In genomic region chr4:54704696-54705095, GRCm38 (mm10) we compare ENCODE assay signal across 10 mouse cellular contexts.
"Had no signal": no experiment of that assay in that cellular context is flagged by ENCODE, and none has a peak within 500 bp of the region (broad histone marks: within the 10 kb centered on the region; RNA-seq: fewer than 3 reads in every experiment).

No protein-coding gene starts in this region.

- DNase-seq: lung, adult 2 months; lung, postnatal 14 days; lung, postnatal 36 days; right cerebral cortex, postnatal 14 days; thymus, adult 2 months; thymus, postnatal 25 days; thymus, postnatal 4 days had no signal

- ATAC-seq: lung, postnatal 0 days; midbrain, embryonic 13.5 days; midbrain, embryonic 15.5 days had no signal
